ENCODE assay signal across 8 mouse cellular contexts in the genomic region with DNA sequence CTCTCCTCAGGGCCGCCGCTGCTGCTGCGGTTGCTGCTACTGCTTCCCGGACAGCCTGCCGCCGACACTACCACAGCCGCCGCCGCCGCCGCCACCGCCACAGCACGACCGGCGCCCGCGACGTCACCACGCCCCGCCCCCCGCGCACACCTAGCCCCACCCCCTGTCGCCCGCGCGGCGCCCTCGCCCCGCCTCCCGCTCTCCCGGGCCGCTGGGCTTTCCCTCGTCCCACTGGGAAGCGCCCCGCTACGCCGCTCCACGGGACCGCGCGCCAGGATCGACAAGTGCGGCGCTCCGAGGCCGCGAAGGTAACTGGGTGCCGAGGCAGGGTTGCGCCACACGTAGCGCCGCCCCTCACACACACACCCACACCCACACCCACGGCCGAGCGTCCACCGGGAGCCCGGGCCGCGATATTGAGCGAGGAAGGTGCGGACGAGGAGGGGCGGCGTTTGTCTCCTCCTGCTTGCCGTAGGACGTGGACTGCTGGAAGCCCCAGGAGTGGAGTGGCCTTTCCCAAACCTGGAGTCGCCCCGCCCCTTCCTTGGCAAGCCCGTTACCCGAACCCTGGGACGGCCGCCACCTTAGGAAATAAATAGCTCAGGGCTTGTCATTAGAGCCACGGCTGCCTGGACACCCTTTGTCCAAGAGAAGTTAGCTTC. TPM values are rescaled to one million over a fixed set of nuclear protein-coding genes. Genes with fewer than 3 reads are reported as not detected.
DNase-seq lines count a peak whose midpoint lies in the region; ATAC-seq and TF ChIP-seq lines count a peak whose summit lies in the region.

Erc1 (minus strand) TSS at position 134 of the 662 bp plus-strand sequence.

- DNase-seq in G1E (ENCODE audit: low spot score) = peak; percentile 81
- peak; percentile 98 for DNase-seq in cerebellum, adult 18-20 months
- peak; percentile 94 to 96 for DNase-seq in heart, postnatal 36 days
- peak; percentile 89 to 93 for DNase-seq in layer of hippocampus, adult 2 months (ENCODE audit: low spot score in 2 of 2)
- DNase-seq in lung, embryonic 14.5 days = peak; percentile 96
- peak; percentile 88 for DNase-seq in thymus, adult 2 months

- peak within 1 kb of the TSS; percentile 93 for H3K27ac ChIP-seq in forebrain, embryonic 16.5 days (ENCODE audit: low read length)
- peak within 1 kb of the TSS; percentile 97 for H3K27ac ChIP-seq in layer of hippocampus, adult 2 months
- peak within 1 kb of the TSS; percentile 95 for H3K27ac ChIP-seq in lung, embryonic 14.5 days (ENCODE audit: low read depth)
- peak within 1 kb of the TSS; percentile 29 for H3K27ac ChIP-seq in olfactory bulb, adult 2 months (ENCODE audit: insufficient read depth, low read depth, low read length)
- no peak within 1 kb of the TSS for H3K27ac ChIP-seq in thymus, adult 2 months (ENCODE audit: control insufficient read depth, insufficient read depth, low read length)

- WGBS in forebrain, embryonic 16.5 days = under 1% methylated on average over 70 of the region's 73 CpGs
- WGBS in lung, embryonic 14.5 days = under 1% methylated on average over 58 of the region's 73 CpGs
- under 1% methylated on average over 71 of the region's 73 CpGs for WGBS in olfactory bulb, adult 2 months
- WGBS in thymus, adult 2 months = under 1% methylated on average over 73 of the region's 73 CpGs

- H3K36me3 ChIP-seq in G1E (replicated peaks) = peaks cover 2% of the 10 kb centered on the region
- no peaks in the 10 kb centered on the region for H3K36me3 ChIP-seq in forebrain, embryonic 16.5 days (ENCODE audit: control insufficient read depth, insufficient read depth)
- H3K36me3 ChIP-seq in lung, embryonic 14.5 days (ENCODE audit: insufficient read depth) = no peaks in the 10 kb centered on the region
- no peaks in the 10 kb centered on the region for H3K36me3 ChIP-seq in thymus, adult 2 months (ENCODE audit: control insufficient read depth, insufficient read depth, low read length)

- intact Hi-C loops in heart, postnatal 36 days (cut with DNase I) = loop anchor here (2.0 to 5.0 kb wide), 3 partner anchors 55 to 366 kb away; partner anchors contain the start of gene Rad52

- peaks cover 24% of the 10 kb centered on the region for H3K4me1 ChIP-seq in G1E (ENCODE audit: insufficient read depth, low read depth, low read length)
- peaks cover 16% of the 10 kb centered on the region for H3K4me1 ChIP-seq in forebrain, embryonic 16.5 days (replicated peaks; ENCODE audit: control insufficient read depth, insufficient read depth, low read length)
- no peaks in the 10 kb centered on the region; the same call in 1 of the 2 replicates for H3K4me1 ChIP-seq in lung, embryonic 14.5 days (ENCODE audit: insufficient read depth)
- no peaks in the 10 kb centered on the region for H3K4me1 ChIP-seq in olfactory bulb, adult 2 months (ENCODE audit: control insufficient read depth, insufficient read depth, low read length)
- H3K4me1 ChIP-seq in thymus, adult 2 months (replicated peaks; ENCODE audit: control insufficient read depth, insufficient read depth, low read length) = peaks cover 10% of the 10 kb centered on the region

- ATAC-seq in G1E (ENCODE audit: extremely low read depth, insufficient number of reproducible peaks, low FRiP score, poor library complexity, severe bottlenecking) = peak; percentile 77
- ATAC-seq in forebrain, embryonic 16.5 days = peak; percentile 95
- peak; percentile 96 for ATAC-seq in lung, embryonic 14.5 days (ENCODE audit: insufficient read depth)

- H3K4me2 ChIP-seq in forebrain, embryonic 16.5 days (ENCODE audit: low read length) = peak within 1 kb of the TSS; percentile 82
- peak within 1 kb of the TSS; percentile 82 for H3K4me2 ChIP-seq in lung, embryonic 14.5 days

- H3K4me3 ChIP-seq in G1E (ENCODE audit: low read depth, low read length) = peak within 1 kb of the TSS; percentile 91
- H3K4me3 ChIP-seq in forebrain, embryonic 16.5 days (replicated peaks; ENCODE audit: low read length) = peak within 1 kb of the TSS; percentile 98
- peak within 1 kb of the TSS; percentile 78 for H3K4me3 ChIP-seq in layer of hippocampus, adult 2 months
- peak within 1 kb of the TSS; percentile 94 for H3K4me3 ChIP-seq in lung, embryonic 14.5 days (ENCODE audit: low read depth, low read length)
- peak within 1 kb of the TSS; percentile 72 for H3K4me3 ChIP-seq in olfactory bulb, adult 2 months (ENCODE audit: insufficient read depth, low read depth, low read length)
- H3K4me3 ChIP-seq in thymus, adult 2 months (ENCODE audit: control insufficient read depth, insufficient read depth, low read length) = peak within 1 kb of the TSS; percentile 78

- 0 out of 2 replicates have a peak, but pooled peaks have one; percentile 34 for TF ChIP-seq POLR2A in olfactory bulb, adult 2 months (IDR thresholded peaks at IDR 0.05; ENCODE audit: insufficient read depth, low read depth, low read length)
- no peak for TF ChIP-seq POLR2A in thymus, adult 2 months (IDR thresholded peaks at IDR 0.05; ENCODE audit: control insufficient read depth, extremely low read depth, insufficient read depth, low read length, poor library complexity)

- TF ChIP-seq CTCF in G1E (IDR thresholded peaks at IDR 0.05; ENCODE audit: low read depth, low read length) = no peak
- no peak for TF ChIP-seq CTCF in layer of hippocampus, adult 2 months (conservative IDR thresholded peaks at IDR 0.05)
- TF ChIP-seq CTCF in lung, embryonic 14.5 days (IDR thresholded peaks at IDR 0.05; ENCODE audit: low read depth) = no peak
- no peak for TF ChIP-seq CTCF in olfactory bulb, adult 2 months (IDR thresholded peaks at IDR 0.05; ENCODE audit: insufficient read depth, low read depth, low read length)
- no peak; the same call in 1 of the 2 replicates for TF ChIP-seq CTCF in thymus, adult 2 months (IDR thresholded peaks at IDR 0.05; ENCODE audit: borderline replicate concordance, control insufficient read depth, extremely low read depth, insufficient read depth, low read length, poor library complexity)

- no peaks in the 10 kb centered on the region for H3K27me3 ChIP-seq in G1E (ENCODE audit: insufficient read depth, low read length)
- H3K27me3 ChIP-seq in forebrain, embryonic 16.5 days (replicated peaks; ENCODE audit: control insufficient read depth, insufficient read depth, low read length) = no peaks in the 10 kb centered on the region
- H3K27me3 ChIP-seq in lung, embryonic 14.5 days (ENCODE audit: insufficient read depth, low read length) = no peaks in the 10 kb centered on the region
- H3K27me3 ChIP-seq in thymus, adult 2 months (ENCODE audit: control insufficient read depth, insufficient read depth, low read length) = no peaks in the 10 kb centered on the region

- peak within 1 kb of the TSS; percentile 76 for H3K9ac ChIP-seq in forebrain, embryonic 16.5 days (replicated peaks; ENCODE audit: low read depth, low read length)
- peak within 1 kb of the TSS; percentile 91 for H3K9ac ChIP-seq in lung, embryonic 14.5 days

- H3K9me3 ChIP-seq in G1E (replicated peaks) = no peaks in the 10 kb centered on the region
- no peaks in the 10 kb centered on the region for H3K9me3 ChIP-seq in forebrain, embryonic 16.5 days (ENCODE audit: control insufficient read depth, low read length)
- no peaks in the 10 kb centered on the region for H3K9me3 ChIP-seq in lung, embryonic 14.5 days (ENCODE audit: low read depth, low read length)

RNA-seq across cellular contexts. Expression of gene Erc1, which starts in this region (rescaled TPM):
- total RNA-seq in G1E (2014; fragmentation: Nextera tagmentation) (21.4 and 24.2 TPM in 2 replicates), G1E (2017) (10.3 and 14.4 TPM in 2 replicates)
- 1.9 and 2.9 TPM in 2 replicates for polyA plus RNA-seq in G1E (2012)
- polyA plus RNA-seq in forebrain, embryonic 16.5 days (2015; fragmentation: Nextera tagmentation; extraction: Ambion mirVana) = 41.8 and 43.2 TPM in 2 replicates
- total RNA-seq in heart, postnatal 36 days (2021) = 10 to 100 TPM; 37.2 to 38.1 TPM
- 10 to 100 TPM; 51.9 to 54.5 TPM for total RNA-seq in layer of hippocampus, adult 2 months (2021)
- polyA plus RNA-seq in lung, embryonic 14.5 days (2014; fragmentation: Nextera tagmentation; extraction: Ambion mirVana) = 27.1 and 29.5 TPM in 2 replicates
- not detected in 2 replicates for polyA plus RNA-seq in olfactory bulb, adult 2 months (2012; ENCODE audit: insufficient read depth, insufficient read length, low replicate concordance, missing spikeins)
- polyA plus RNA-seq in thymus, adult 2 months (2012; rRNA removed) = 8.4 and 8.5 TPM in 2 replicates
